Mouse (Mus musculus): ENCODE results near the gene Akap2. TPM values are rescaled to one million over a fixed set of nuclear protein-coding genes. Genes with fewer than 3 reads are reported as not detected.
A peak's percentile ranks its signal among the peaks of the same experiment; 100 is the strongest.

Akap2 gene
- polyA plus RNA-seq, 1 experiment from 2014 or later, result 12.3 TPM

GRCm38 (mm10) chr4:57829131-57829530 lies 111.7 kb downstream of the Akap2 start:
- no peak overlapping the region for H3K4me3 ChIP-seq (replicated peaks)
- H3K9ac ChIP-seq (replicated peaks), result no peak overlapping the region
- no peaks in the 10 kb centered on the region for H3K36me3 ChIP-seq
- peaks cover 21% of the 10 kb centered on the region for H3K4me1 ChIP-seq (replicated peaks)
- peaks cover 25% of the 10 kb centered on the region for H3K27me3 ChIP-seq
- H3K27ac ChIP-seq, result no peak overlapping the region
- ATAC-seq, result no peak
- H3K9me3 ChIP-seq, result no peaks in the 10 kb centered on the region
- 75% methylated on average over 9 of the region's 9 CpGs for WGBS
- H3K4me2 ChIP-seq (replicated peaks), result no peak overlapping the region

GRCm38 (mm10) chr4:57829740-57830139 lies 112.3 kb downstream of the Akap2 start:
- no peak overlapping the region for H3K27ac ChIP-seq

GRCm38 (mm10) chr4:57832318-57832717 lies 114.9 kb downstream of the Akap2 start:
- 68% methylated on average over 7 of the region's 7 CpGs for WGBS
- H3K4me3 ChIP-seq (replicated peaks), result no peak overlapping the region
- H3K4me1 ChIP-seq (replicated peaks), result peaks cover 9% of the 10 kb centered on the region; the same call in 1 of the 2 replicates
- H3K9me3 ChIP-seq, result no peaks in the 10 kb centered on the region
- no peaks in the 10 kb centered on the region for H3K36me3 ChIP-seq
- no peak overlapping the region for H3K4me2 ChIP-seq (replicated peaks)
- no peak overlapping the region for H3K27ac ChIP-seq
- ATAC-seq, result no peak
- no peak overlapping the region for H3K9ac ChIP-seq (replicated peaks)
- H3K27me3 ChIP-seq, result peaks cover 11% of the 10 kb centered on the region

More at GRCm38 (mm10) chr4:57829740-57830139, 112.3 kb downstream of the Akap2 start:
- no peak overlapping the region for H3K4me3 ChIP-seq (replicated peaks)
- H3K27me3 ChIP-seq, result peaks cover 25% of the 10 kb centered on the region
- no peak overlapping the region for H3K9ac ChIP-seq (replicated peaks)
- H3K4me1 ChIP-seq (replicated peaks), result peaks cover 14% of the 10 kb centered on the region; the same call in 1 of the 2 replicates
- ATAC-seq, result 0 out of 2 replicates have a peak, but pooled peaks have one; percentile 28
- H3K4me2 ChIP-seq (replicated peaks), result no peak overlapping the region
- H3K9me3 ChIP-seq, result no peaks in the 10 kb centered on the region
- 51% methylated on average over 3 of the region's 3 CpGs for WGBS
- H3K36me3 ChIP-seq, result no peaks in the 10 kb centered on the region

GRCm38 (mm10) chr4:57833060-57833459 lies 115.6 kb downstream of the Akap2 start:
- Histone ChIP-seq H3K36me3 (no peaks in the 10 kb centered on the region), H3K4me1 (replicated peaks) (peaks cover 9% of the 10 kb centered on the region; the same call in 1 of the 2 replicates), H3K4me2 (replicated peaks) (no peak overlapping the region), H3K9ac (replicated peaks) (no peak overlapping the region), H3K4me3 (replicated peaks) (no peak overlapping the region), H3K9me3 (no peaks in the 10 kb centered on the region), H3K27me3 (peaks cover 4% of the 10 kb centered on the region), H3K27ac (no peak overlapping the region)
- 77% methylated on average over 4 of the region's 4 CpGs for whole genome bisulfite sequencing
- 0 out of 2 replicates have a peak, but pooled peaks have one; percentile 38 for ATAC-seq

- no peak overlapping the region for H3K9ac ChIP-seq (replicated peaks)
- H3K4me2 ChIP-seq (replicated peaks), result no peak overlapping the region
- H3K27me3 ChIP-seq, result no peaks in the 10 kb centered on the region; the same call in 1 of the 2 replicates
- no peak overlapping the region for H3K4me3 ChIP-seq (replicated peaks)
- WGBS, result 82% methylated on average over 4 of the region's 4 CpGs
- no peaks in the 10 kb centered on the region for H3K36me3 ChIP-seq
- no peak overlapping the region for H3K27ac ChIP-seq
- H3K4me1 ChIP-seq (replicated peaks), result peaks cover 9% of the 10 kb centered on the region; the same call in 1 of the 2 replicates
- no peak for ATAC-seq
- H3K9me3 ChIP-seq, result no peaks in the 10 kb centered on the region
These were observed 116.7 kb downstream of the Akap2 start for GRCm38 (mm10) chr4:57834141-57834540.

- H3K27me3 ChIP-seq, result no peaks in the 10 kb centered on the region
- no peak for ATAC-seq
- H3K36me3 ChIP-seq, result no peaks in the 10 kb centered on the region
- H3K4me1 ChIP-seq (replicated peaks), result 0 out of 2 replicates have a peak, but pooled peaks cover 5% of the 10 kb centered on the region
- no peaks in the 10 kb centered on the region for H3K9me3 ChIP-seq
- no peak overlapping the region for H3K27ac ChIP-seq
- H3K9ac ChIP-seq (replicated peaks), result no peak overlapping the region
- no peak overlapping the region for H3K4me2 ChIP-seq (replicated peaks)
- 78% methylated on average over 9 of the region's 9 CpGs for WGBS
- H3K4me3 ChIP-seq (replicated peaks), result no peak overlapping the region
These were observed 119.6 kb downstream of the Akap2 start for GRCm38 (mm10) chr4:57837089-57837488.

- Histone ChIP-seq H3K4me2 (replicated peaks) (no peak overlapping the region), H3K36me3 (no peaks in the 10 kb centered on the region), H3K4me3 (replicated peaks) (no peak overlapping the region), H3K27me3 (no peaks in the 10 kb centered on the region; the same call in 1 of the 2 replicates), H3K9me3 (no peaks in the 10 kb centered on the region), H3K27ac (no peak overlapping the region), H3K9ac (replicated peaks) (no peak overlapping the region), H3K4me1 (replicated peaks) (0 out of 2 replicates have a peak, but pooled peaks cover 1% of the 10 kb centered on the region)
- 83% methylated on average over 4 of the region's 4 CpGs for WGBS
- no peak for ATAC-seq
These were observed 121.9 kb downstream of the Akap2 start for GRCm38 (mm10) chr4:57839343-57839742.

GRCm38 (mm10) chr4:57841911-57842310 lies 124.5 kb downstream of the Akap2 start:
- Histone ChIP-seq H3K9ac (replicated peaks) (no peak overlapping the region), H3K4me3 (replicated peaks) (no peak overlapping the region), H3K4me1 (replicated peaks) (peaks cover 21% of the 10 kb centered on the region), H3K27me3 (no peaks in the 10 kb centered on the region; the same call in 1 of the 2 replicates), H3K4me2 (replicated peaks) (no peak overlapping the region), H3K27ac (no peak overlapping the region), H3K36me3 (no peaks in the 10 kb centered on the region), H3K9me3 (no peaks in the 10 kb centered on the region)
- WGBS, result 16% methylated on average over 1 of the region's 1 CpGs
- no peak for ATAC-seq

GRCm38 (mm10) chr4:57842472-57843305 lies 125.2 kb downstream of the Akap2 start:
- no peak for ATAC-seq
- Histone ChIP-seq H3K4me3 (replicated peaks) (no peak overlapping the region), H3K9ac (replicated peaks) (no peak overlapping the region), H3K27me3 (no peaks in the 10 kb centered on the region; the same call in 1 of the 2 replicates), H3K36me3 (no peaks in the 10 kb centered on the region), H3K4me2 (replicated peaks) (no peak overlapping the region), H3K4me1 (replicated peaks) (peaks cover 28% of the 10 kb centered on the region), H3K27ac (no peak overlapping the region), H3K9me3 (no peaks in the 10 kb centered on the region)
- 87% methylated on average over 11 of the region's 11 CpGs for WGBS

DNA sequence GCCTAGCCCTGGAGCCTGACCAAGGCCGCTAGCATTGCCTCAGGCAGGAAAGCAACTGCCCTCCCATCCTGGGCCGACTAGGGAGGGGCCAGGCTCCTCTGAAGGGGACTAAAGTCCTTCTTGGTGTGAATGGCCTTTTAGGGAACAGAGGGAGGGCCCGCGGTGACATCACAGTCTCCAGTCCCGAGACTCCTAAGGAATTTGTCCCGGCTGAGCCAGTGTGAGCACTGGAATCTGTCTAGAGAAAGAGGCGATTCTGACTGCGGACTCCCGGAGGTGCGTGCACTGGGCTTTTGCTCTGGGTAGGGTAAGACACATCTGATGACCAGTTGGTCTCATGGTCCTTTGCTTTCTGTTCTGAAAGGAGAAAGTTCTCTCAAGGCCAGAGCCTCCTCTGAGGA lies 127.6 kb downstream of the Akap2 start:
- Histone ChIP-seq H3K36me3 (no peaks in the 10 kb centered on the region), H3K9ac (replicated peaks) (0 out of 2 replicates have a peak overlapping the region, but pooled peaks have one; percentile 7), H3K4me2 (replicated peaks) (peak overlapping the region; percentile 19), H3K4me1 (replicated peaks) (peaks cover 29% of the 10 kb centered on the region), H3K27ac (peak overlapping the region; percentile 27), H3K4me3 (replicated peaks) (peak overlapping the region; percentile 11), H3K9me3 (no peaks in the 10 kb centered on the region), H3K27me3 (no peaks in the 10 kb centered on the region; the same call in 1 of the 2 replicates)
- WGBS, result under 1% methylated on average over 10 of the region's 10 CpGs
- peak; percentile 79 for ATAC-seq

- H3K27me3 ChIP-seq, result no peaks in the 10 kb centered on the region; the same call in 1 of the 2 replicates
- H3K4me2 ChIP-seq (replicated peaks), result peak overlapping the region; percentile 19
- peak overlapping the region; percentile 25 for H3K9ac ChIP-seq (replicated peaks)
- peaks cover 29% of the 10 kb centered on the region for H3K4me1 ChIP-seq (replicated peaks)
- no peaks in the 10 kb centered on the region for H3K36me3 ChIP-seq
- peak overlapping the region; percentile 11 for H3K4me3 ChIP-seq (replicated peaks)
- H3K27ac ChIP-seq, result peak overlapping the region; percentile 27
- H3K9me3 ChIP-seq, result no peaks in the 10 kb centered on the region
- ATAC-seq, result peak; percentile 22; the same call in 1 of the 2 replicates
- WGBS, result 15% methylated on average over 12 of the region's 12 CpGs
These were observed 128.2 kb downstream of the Akap2 start for GRCm38 (mm10) chr4:57845541-57846210.
